Mouse (Mus musculus) embryonic facial prominence, embryonic 11.5 days (tissue): ENCODE results near the gene Asna1. TPM values are rescaled to one million over a fixed set of nuclear protein-coding genes. Genes with fewer than 3 reads are reported as not detected.

Experiments
- ATAC-seq: fragments of 200-750 bp; cut with Nextera tagmentation; replicated peaks from 2 replicates; pipeline ENCODE4 v1.8.0; 2017; ENCODE audit warnings: low read depth; ENCODE audit not compliant: insufficient number of reproducible peaks, low FRiP score, low TSS enrichment
- DNase-seq: peaks from one replicate; pipeline ENCODE4 v3.0.0-alpha.2; 2015; ENCODE audit warnings: low spot score
- H3K27ac ChIP-seq: fragments of 300-500 bp; sonication (generic); replicated peaks from 2 replicates; pipeline ENCODE4 v1.5.1; 2014; ENCODE audit warnings: mild to moderate bottlenecking, low read depth, low read length, control low read depth
- H3K27me3 ChIP-seq: fragments of 300-500 bp; sonication (generic); 2 replicates; pipeline ENCODE4 v1.6.1; 2014; ENCODE audit warnings: mild to moderate bottlenecking, low read length, moderate library complexity, mixed read lengths; ENCODE audit not compliant: control insufficient read depth, insufficient read depth
- H3K36me3 ChIP-seq: fragments of 300-500 bp; sonication (generic); replicated peaks from 2 replicates; pipeline ENCODE4 v1.6.1; 2014; ENCODE audit warnings: low read depth, mild to moderate bottlenecking, low read length, moderate library complexity, mixed read lengths; ENCODE audit not compliant: control insufficient read depth, insufficient read depth
- H3K4me1 ChIP-seq: fragments of 300-500 bp; sonication (generic); 2 replicates; pipeline ENCODE4 v1.6.1; 2014; ENCODE audit warnings: low read length, mixed read lengths; ENCODE audit not compliant: control insufficient read depth, insufficient read depth
- H3K4me2 ChIP-seq: fragments of 300-500 bp; sonication (generic); 2 replicates; pipeline ENCODE4 v1.6.1; 2014; ENCODE audit warnings: low read depth, mild to moderate bottlenecking, control low read depth, low read length, moderate library complexity
- H3K4me3 ChIP-seq: fragments of 300-500 bp; sonication (generic); 2 replicates; pipeline ENCODE4 v1.5.1; 2014; ENCODE audit warnings: low read depth, low read length, control low read depth
- H3K9ac ChIP-seq: fragments of 300-500 bp; sonication (generic); replicated peaks from 2 replicates; pipeline ENCODE4 v1.6.1; 2014; ENCODE audit warnings: mild to moderate bottlenecking, control low read depth, low read length
- H3K9me3 ChIP-seq: fragments of 300-500 bp; sonication (generic); replicated peaks from 2 replicates; pipeline ENCODE4 v1.6.1; 2016; ENCODE audit warnings: mild to moderate bottlenecking, low read length, inconsistent platforms, mixed read lengths; ENCODE audit not compliant: control insufficient read depth
- WGBS: fragments of 180-500 bp; shearing (Covaris S2); extraction: QIAGEN DNeasy Blood & Tissue Kit; methylation state at CpG from one replicate; pipeline ENCODE4 v1.1.7; 2014; 5-methylcytosine and 5-hydroxymethylcytosine counted together
- polyA plus RNA-seq: library from polyadenylated mRNA; unstranded; fragments of >200 nt; fragmentation: Nextera tagmentation; extraction: Ambion mirVana; gene quantifications from 2 replicates; pipeline ENCODE4 v1.2.1, GENCODE M21; 2014

The Asna1 gene
- polyA plus RNA-seq, 1 experiment from 2014 or later: 130 TPM

DNA sequence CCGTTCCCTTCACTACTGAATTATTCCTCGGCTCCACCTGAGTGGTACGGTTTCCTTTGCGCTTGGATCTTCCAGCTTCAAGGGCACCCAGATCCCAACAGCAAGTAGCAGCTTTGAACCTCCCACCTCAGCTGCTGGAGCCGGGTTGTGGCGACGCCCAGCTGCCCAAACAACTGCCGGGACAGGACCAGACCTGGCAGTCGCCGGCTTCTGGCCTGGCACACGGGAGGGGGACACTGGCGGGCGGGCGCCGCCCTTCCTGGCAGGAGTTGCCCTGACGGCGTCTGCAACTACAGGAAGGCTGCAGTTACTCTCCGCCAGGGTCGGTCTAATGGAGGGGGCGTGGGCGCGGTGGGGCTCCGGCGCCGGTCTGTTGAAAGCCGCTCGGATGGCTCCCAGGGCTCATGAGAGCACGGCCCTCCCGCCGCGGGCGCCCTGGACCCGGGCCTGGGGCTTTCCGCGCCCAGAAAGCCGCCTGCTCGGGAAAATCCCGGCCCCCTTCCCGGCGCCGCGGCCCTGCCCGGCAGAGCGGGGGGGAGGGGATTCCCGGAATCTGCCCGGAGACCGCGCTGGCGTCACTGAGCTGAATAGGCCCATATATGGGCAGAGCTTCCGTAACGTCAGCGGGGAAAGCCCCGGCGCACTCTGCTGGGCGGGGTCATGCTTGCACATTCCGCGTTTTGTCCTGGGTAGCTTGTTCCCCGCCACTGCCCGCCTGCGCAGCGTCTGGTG, 48.9 kb downstream of the Asna1 start:
- ATAC-seq (peak; percentile 69), DNase-seq (peak; percentile 95)
- no peaks in the 10 kb centered on the region; the same call in 1 of the 2 replicates for H3K36me3 ChIP-seq
- H3K4me1 ChIP-seq: peaks cover 15% of the 10 kb centered on the region
- no peak overlapping the region for H3K27ac ChIP-seq
- H3K4me2 ChIP-seq: peak overlapping the region; percentile 96
- peak overlapping the region; percentile 50 for H3K4me3 ChIP-seq
- WGBS: 1% methylated on average over 58 of the region's 61 CpGs
- no peaks in the 10 kb centered on the region for H3K9me3 ChIP-seq
- H3K9ac ChIP-seq: peak overlapping the region; percentile 37
- peaks cover 22% of the 10 kb centered on the region for H3K27me3 ChIP-seq

DNA sequence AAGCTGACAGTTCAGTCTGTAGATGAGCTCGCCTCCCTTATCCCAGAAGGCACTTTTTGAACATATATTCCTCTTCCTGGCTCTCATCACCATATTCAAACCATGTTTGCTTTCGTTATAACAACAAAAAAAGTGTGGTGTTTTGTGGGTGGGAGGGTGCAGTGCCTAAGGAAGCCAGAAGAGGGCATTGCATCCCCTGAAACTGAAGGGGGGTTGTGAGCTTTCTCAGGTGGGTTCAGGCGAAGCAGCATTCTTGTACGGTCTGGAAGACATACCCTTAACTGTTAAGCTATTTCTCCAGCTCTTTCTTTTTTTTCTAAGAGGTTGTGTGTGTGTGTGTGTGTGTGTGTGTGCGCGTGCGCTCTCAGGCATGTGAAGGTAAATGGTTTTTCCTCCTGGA, 49.6 kb downstream of the Asna1 start:
- peak overlapping the region; percentile 96; the same call in 1 of the 2 replicates for H3K4me2 ChIP-seq
- ATAC-seq (no peak), DNase-seq (peak; percentile 70)
- H3K36me3 ChIP-seq: peaks cover 3% of the 10 kb centered on the region
- WGBS: 23% methylated on average over 7 of the region's 7 CpGs
- no peak overlapping the region for H3K9ac ChIP-seq
- no peaks in the 10 kb centered on the region for H3K9me3 ChIP-seq
- H3K27me3 ChIP-seq: peaks cover 21% of the 10 kb centered on the region
- H3K4me1 ChIP-seq: peaks cover 18% of the 10 kb centered on the region
- H3K4me3 ChIP-seq: no peak overlapping the region
- H3K27ac ChIP-seq: no peak overlapping the region

DNA sequence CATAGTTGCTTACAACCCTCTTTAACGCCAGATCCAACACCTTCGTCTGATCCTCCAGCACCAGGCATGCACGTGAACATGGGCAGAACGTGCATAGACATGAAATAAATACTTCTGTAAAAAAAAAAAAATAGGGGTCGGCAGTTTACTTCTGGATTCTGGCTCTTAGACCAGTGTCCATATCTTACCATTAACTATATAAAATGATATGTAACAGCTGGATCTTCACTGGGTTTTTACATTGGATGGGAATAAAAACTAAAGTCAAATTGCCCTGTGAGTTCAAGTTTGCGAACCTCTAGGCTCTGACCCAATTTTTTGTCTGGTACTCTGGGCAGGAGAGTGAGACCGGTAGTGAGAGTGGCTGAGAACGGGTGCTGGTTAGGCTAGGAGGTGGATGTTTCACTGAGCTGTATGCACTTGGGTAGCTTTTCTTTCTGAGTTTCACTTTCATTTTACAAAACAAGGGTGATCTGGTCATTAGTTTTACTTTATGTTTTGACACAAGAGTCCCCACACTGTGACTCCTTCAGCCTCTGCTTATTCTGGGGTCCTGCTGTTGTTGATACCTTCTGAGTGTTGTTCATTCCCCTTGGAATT, 50.4 kb downstream of the Asna1 start:
- Histone ChIP-seq H3K4me2 (no peak overlapping the region), H3K27ac (no peak overlapping the region), H3K4me3 (no peak overlapping the region), H3K4me1 (peaks cover 16% of the 10 kb centered on the region), H3K27me3 (peaks cover 18% of the 10 kb centered on the region), H3K9ac (no peak overlapping the region), H3K36me3 (peaks cover 3% of the 10 kb centered on the region), H3K9me3 (no peaks in the 10 kb centered on the region)
- WGBS: 79% methylated on average over 8 of the region's 8 CpGs
- no peak for ATAC-seq
- no peak for DNase-seq

DNA sequence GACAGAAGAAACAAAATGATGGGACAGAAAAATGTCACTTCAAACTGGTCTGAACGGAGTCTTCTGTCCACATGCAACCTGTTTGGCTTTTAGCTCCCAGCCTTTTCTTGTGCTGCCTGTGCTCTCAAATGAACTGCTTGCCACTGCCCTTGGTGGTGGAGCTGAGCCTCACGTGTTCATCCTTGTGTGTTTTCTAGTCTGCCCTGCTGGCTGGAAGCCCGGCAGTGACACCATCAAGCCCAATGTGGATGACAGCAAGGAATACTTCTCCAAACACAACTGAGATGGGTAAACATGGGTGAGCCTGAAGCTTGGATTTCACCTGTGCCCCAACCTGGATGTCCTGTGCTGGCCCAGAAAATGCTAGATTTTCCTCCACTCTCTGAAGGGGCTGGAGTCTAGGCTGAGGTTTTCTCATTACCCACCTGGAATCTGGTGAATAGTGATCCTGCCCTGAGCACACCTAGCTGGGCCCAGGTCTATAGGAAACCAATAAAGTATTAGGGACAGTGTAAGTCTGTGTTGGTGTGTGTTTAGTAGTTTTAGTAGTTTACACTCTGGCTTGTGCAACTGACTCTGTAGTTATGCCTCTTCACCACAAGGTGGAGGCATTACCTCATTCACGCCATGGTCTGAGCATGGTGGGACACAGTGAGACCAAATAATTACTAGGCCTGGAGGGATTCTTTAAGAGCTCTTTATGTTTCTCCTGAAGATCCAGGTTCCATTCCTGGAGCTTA, 51.1 kb downstream of the Asna1 start:
- Histone ChIP-seq H3K4me2 (no peak overlapping the region), H3K9me3 (no peaks in the 10 kb centered on the region), H3K4me1 (peaks cover 14% of the 10 kb centered on the region), H3K27ac (no peak overlapping the region), H3K36me3 (peaks cover 3% of the 10 kb centered on the region), H3K27me3 (peaks cover 16% of the 10 kb centered on the region), H3K4me3 (no peak overlapping the region), H3K9ac (no peak overlapping the region)
- 70% methylated on average over 4 of the region's 4 CpGs for whole genome bisulfite sequencing
- no peak for ATAC-seq
- DNase-seq: peak; percentile 80

DNA sequence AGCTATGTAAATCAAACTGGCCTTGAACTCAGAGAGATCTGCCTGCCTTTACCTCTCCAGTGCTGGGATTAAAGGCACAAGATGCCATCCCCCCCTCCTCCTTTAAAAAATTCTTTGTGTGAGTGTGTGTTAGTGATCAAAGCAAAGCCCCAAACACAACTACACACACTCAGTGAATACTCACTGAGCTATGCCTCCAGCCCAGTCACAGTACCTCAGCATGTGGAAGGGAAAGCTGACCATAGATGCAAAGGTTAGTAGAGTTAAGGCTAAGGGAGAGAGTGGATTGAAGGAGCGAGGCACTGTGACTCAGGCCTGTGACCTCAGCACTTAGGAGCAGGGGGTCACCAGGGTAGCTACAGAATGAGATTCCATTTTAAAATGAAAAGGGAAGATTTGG, 52.0 kb downstream of the Asna1 start:
- Histone ChIP-seq H3K4me1 (peaks cover 13% of the 10 kb centered on the region), H3K4me2 (no peak overlapping the region), H3K9me3 (no peaks in the 10 kb centered on the region), H3K9ac (no peak overlapping the region), H3K36me3 (peaks cover 3% of the 10 kb centered on the region), H3K4me3 (no peak overlapping the region), H3K27me3 (peaks cover 11% of the 10 kb centered on the region), H3K27ac (no peak overlapping the region)
- WGBS: 77% methylated on average over 1 of the region's 1 CpGs
- ATAC-seq (no peak), DNase-seq (no peak)

DNA sequence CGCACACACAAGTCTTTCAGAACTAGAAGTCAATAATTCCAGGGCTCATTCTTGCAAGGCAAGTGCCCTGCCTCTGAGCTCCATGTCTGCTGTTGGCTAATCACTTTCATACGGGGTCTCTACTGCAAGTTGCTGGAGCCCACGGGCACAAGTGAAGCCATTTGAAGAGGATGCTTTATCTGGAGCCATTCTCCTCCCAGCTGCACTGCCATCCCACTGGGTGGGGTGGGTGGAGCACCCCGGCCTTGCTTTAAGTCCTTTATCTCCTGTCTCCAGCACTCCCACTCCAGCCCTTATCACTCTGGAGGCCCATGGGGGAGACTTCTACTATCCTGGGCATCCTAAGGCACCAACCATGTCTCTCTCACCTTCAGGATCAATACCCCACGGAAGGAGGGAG, 54.2 kb downstream of the Asna1 start:
- H3K4me3 ChIP-seq: peak overlapping the region; percentile 63
- peak overlapping the region; percentile 86 for H3K4me2 ChIP-seq
- ATAC-seq: no peak
- no peaks in the 10 kb centered on the region for H3K9me3 ChIP-seq
- no peak for DNase-seq
- peaks cover 5% of the 10 kb centered on the region for H3K4me1 ChIP-seq
- peaks cover 3% of the 10 kb centered on the region for H3K36me3 ChIP-seq
- 62% methylated on average over 5 of the region's 5 CpGs for WGBS
- H3K27me3 ChIP-seq: no peaks in the 10 kb centered on the region
- H3K27ac ChIP-seq: no peak overlapping the region
- peak overlapping the region; percentile 97 for H3K9ac ChIP-seq

DNA sequence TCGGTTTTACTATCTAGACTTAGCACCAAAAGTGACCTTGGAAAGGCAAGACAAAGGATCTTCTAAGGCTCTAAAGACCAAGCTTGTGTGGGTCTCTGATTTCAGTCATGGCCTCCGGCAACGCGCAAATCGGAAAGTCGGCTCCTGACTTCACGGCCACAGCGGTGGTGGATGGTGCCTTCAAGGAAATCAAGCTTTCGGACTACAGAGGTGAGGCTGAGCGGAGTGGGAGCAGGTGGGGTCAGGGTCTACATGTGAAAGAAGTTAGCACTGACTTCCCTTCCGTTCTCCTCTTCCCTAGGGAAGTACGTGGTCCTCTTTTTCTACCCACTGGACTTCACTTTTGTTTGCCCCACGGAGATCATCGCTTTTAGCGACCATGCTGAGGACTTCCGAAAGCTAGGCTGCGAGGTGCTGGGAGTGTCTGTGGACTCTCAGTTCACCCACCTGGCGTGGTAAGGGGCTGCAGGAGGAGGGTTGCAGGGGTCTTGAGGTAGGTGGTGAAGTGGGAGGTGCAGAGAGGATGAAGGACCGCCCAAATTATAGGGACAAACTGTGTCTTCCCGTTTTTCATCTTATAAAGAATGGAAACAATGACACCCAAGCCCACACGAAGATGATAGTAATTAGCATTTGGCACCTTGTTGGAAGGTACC, 54.8 kb downstream of the Asna1 start:
- 13% methylated on average over 21 of the region's 21 CpGs for WGBS
- peaks cover 5% of the 10 kb centered on the region for H3K4me1 ChIP-seq
- no peak for ATAC-seq

More for the DNA sequence above, 54.8 kb downstream of the Asna1 start:
- peak overlapping the region; percentile 97 for H3K9ac ChIP-seq
- H3K36me3 ChIP-seq: peaks cover 3% of the 10 kb centered on the region
- no peaks in the 10 kb centered on the region for H3K9me3 ChIP-seq
- H3K27ac ChIP-seq: peak overlapping the region; percentile 78
- H3K4me3 ChIP-seq: peak overlapping the region; percentile 63
- DNase-seq: peak; percentile 52
- H3K27me3 ChIP-seq: no peaks in the 10 kb centered on the region
- H3K4me2 ChIP-seq: peak overlapping the region; percentile 86
